Mouse (Mus musculus): Measurements from ENCODE around the gene Slc25a3. TPM values are rescaled to one million over a fixed set of nuclear protein-coding genes. Genes with fewer than 3 reads are reported as not detected.

The Slc25a3 gene
- polyA plus RNA-seq, 1 experiment from 2014 or later: 919 TPM

DNA sequence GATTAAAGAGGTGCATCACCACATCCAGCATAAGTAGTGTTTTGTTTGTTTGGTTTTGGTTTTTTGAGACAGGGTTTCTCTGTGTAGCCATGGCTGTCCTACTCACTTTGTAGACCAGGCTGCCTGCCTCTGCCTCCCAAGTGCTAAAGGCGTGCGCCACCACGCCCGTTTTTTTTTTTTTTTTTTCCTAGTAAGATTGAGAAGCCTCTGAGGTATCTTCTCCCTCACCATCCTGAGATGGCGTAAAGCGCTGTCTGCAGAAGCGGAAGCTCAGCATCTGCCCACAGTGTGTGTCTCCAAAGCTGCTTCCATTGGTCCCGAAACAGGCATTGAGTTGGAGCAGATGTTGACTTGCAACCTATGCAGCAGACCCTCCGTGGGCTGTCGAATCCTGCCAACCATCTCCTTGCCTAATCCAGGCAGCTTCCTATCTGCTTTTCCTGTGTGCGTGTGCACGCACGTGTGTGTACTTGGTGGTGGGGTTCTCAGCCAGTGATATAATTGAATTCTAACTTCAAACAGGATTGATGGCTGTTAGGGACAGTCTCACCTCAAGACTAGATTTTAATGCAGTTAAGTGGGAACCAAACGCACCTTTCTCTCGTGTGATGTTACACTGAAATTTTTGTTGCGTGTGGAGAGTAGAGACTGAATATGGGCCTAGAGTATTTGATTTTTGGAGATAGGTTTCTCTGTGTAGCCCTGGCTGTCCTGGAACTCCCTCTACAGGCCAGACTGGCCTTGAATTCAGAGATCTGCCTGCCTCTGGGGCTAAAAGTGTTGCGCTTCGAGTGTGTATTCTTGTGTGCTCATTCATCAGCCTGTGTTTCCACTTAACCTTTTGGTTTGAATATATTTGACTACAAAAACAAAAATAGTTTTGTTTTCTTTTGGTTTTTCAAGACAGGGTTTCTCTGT lies 19.7 kb upstream of the Slc25a3 start:
- no peaks in the 10 kb centered on the region for H3K27me3 ChIP-seq
- ChIA-PET CTCF (no interaction called here), POLR2A (interaction anchor here (0.7 kb wide), 2 partner anchors 68 to 89 kb away, joined by 3 read pairs; no protein-coding TSS in a partner anchor)
- ATAC-seq: no peak
- in situ Hi-C loops (cut with MboI; ENCODE audit: low pct_unique_long_range_greater_than_20kb): loop anchor here (5.0 kb wide), 2 partner anchors 61 to 411 kb away; partner anchors contain the start of genes Apaf1 and Ikbip
- DNase-seq (ENCODE audit: low read depth, low spot score): no peak
- peak; percentile 26 for TF ChIP-seq CTCF (IDR thresholded peaks at IDR 0.05)

DNA sequence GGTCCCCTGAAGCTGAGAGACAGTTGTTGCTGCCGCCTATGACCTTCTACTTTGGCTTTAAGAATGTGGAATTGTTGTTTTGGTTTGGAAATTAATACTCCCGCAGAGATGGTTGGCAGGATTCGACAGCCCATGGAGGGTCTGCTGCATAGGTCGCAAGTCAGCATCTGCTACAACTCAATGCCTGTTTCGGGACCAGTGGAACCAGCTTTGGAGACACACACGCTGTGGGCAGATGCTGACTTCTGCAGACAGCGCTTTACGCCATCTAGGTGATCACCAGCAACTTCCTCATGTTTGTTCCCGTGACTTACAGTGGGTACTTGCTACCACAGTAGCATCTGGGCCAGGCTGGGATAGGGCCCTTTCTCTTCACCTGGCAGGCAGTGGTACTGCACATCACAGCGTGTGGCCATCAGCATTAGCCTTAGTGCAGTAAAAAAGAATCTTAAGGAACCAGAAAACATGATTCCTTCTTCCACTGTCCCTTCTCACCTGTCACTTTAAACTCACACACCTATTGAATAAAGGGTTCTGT lies 18.9 kb upstream of the Slc25a3 start:
- ChIA-PET CTCF (interaction anchor here (1.0 to 1.4 kb wide), 2 partner anchors 8 to 12 kb away, joined by 3 to 9 read pairs; no protein-coding TSS in a partner anchor), POLR2A (no interaction called here)
- DNase-seq (ENCODE audit: low read depth, low spot score): no peak
- no peak for ATAC-seq
- no peaks in the 10 kb centered on the region for H3K27me3 ChIP-seq
- TF ChIP-seq CTCF (IDR thresholded peaks at IDR 0.05): no peak
- in situ Hi-C loops (cut with MboI; ENCODE audit: low pct_unique_long_range_greater_than_20kb): loop anchor here (5.0 kb wide), 2 partner anchors 60 to 410 kb away; partner anchors contain the start of genes Apaf1 and Ikbip

DNA sequence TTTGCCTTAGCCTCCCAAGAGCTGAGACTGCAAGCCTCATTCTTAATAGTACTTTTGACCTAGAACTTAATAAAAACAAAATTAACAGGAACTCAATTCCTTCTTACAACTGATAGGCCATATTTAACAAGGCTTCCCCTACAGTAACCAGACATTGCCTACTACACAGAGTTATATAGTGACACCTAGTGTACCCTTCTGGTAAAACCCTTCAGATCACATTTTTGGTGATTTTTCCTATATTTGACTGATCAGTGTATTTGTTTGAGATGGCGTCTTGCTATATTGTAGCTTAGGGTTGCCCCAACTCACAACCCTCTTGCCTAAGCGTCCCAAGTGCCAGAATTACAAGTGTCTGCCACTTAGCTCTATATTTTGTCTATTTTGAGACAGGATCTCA lies 17.7 kb upstream of the Slc25a3 start:
- TF ChIP-seq CTCF (IDR thresholded peaks at IDR 0.05): peak; percentile 59
- ATAC-seq (no peak), DNase-seq (ENCODE audit: low read depth, low spot score) (no peak)
- in situ Hi-C loops (cut with MboI; ENCODE audit: low pct_unique_long_range_greater_than_20kb): loop anchor here (5.0 kb wide), 2 partner anchors 59 to 409 kb away; partner anchors contain the start of genes Apaf1 and Ikbip
- no peaks in the 10 kb centered on the region for H3K27me3 ChIP-seq
- ChIA-PET POLR2A (interaction anchor here (0.5 kb wide), 1 partner anchor 38 kb away, joined by 3 read pairs; no protein-coding TSS in a partner anchor), CTCF (interaction anchor here (0.6 to 1.5 kb wide), 13 partner anchors 10 to 108 kb away, joined by 3 to 9 read pairs (median 4); no protein-coding TSS in a partner anchor)

DNA sequence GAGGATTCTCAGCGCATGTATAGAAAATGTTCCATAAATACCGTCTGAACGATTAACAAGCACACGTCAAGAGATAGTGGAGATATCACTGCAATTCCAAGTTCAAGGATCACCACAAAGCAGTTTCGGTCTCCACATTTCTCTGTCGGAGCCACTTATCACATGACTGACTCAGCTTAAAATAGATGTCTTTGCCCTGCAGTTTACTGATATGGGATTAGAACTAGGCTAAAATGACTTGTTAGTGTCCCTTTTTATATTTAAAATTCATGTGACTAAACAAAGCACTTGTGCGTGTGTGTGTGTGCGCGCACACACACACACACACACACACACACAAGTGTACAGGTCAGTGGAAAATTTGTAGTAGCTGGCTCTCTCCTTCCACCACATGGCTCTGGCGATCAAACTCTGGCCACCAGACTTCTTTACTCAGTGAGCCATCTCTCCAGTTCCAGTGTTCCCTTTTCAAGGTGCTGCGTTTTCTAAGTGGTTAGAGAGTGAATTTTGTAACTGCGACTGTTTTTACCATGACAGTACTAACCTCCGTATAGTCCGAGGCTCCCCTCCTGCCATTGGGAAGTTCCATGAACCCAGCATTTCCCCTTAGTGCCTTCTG lies 15.4 kb upstream of the Slc25a3 start:
- no peak for ATAC-seq
- in situ Hi-C loops (cut with MboI; ENCODE audit: low pct_unique_long_range_greater_than_20kb): no loop called here
- POLR2A ChIA-PET: no interaction called here
- no peak for DNase-seq (ENCODE audit: low read depth, low spot score)
- CTCF ChIA-PET: interaction anchor here (0.9 kb wide), 1 partner anchor 8 kb away, joined by 3 read pairs; no protein-coding TSS in a partner anchor
- H3K27me3 ChIP-seq: no peaks in the 10 kb centered on the region
- no peak for TF ChIP-seq CTCF (IDR thresholded peaks at IDR 0.05)

DNA sequence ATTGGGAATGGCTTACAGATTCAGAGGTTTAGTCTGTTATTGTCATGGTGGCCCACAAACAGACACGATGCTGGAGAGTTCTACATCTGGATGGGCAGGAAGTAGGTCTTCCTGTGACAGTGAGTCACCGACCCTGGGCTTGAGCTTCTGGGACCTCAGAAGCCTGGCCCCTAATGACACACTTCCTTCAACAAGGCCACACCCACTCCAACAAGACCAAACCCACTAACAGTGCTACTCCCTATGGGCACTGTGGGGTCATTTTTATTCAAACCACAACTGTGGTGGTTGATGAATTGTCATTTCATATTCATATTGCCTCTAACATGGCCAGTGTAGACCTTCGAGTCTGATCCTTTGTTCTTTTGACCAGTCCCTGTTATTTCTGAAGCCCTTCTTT lies 14.5 kb upstream of the Slc25a3 start:
- TF ChIP-seq CTCF (IDR thresholded peaks at IDR 0.05): no peak
- ATAC-seq (no peak), DNase-seq (ENCODE audit: low read depth, low spot score) (no peak)
- ChIA-PET POLR2A (no interaction called here), CTCF (interaction anchor here (0.9 kb wide), 1 partner anchor 9 kb away, joined by 3 read pairs; no protein-coding TSS in a partner anchor)
- no peaks in the 10 kb centered on the region for H3K27me3 ChIP-seq
- in situ Hi-C loops (cut with MboI; ENCODE audit: low pct_unique_long_range_greater_than_20kb): no loop called here

DNA sequence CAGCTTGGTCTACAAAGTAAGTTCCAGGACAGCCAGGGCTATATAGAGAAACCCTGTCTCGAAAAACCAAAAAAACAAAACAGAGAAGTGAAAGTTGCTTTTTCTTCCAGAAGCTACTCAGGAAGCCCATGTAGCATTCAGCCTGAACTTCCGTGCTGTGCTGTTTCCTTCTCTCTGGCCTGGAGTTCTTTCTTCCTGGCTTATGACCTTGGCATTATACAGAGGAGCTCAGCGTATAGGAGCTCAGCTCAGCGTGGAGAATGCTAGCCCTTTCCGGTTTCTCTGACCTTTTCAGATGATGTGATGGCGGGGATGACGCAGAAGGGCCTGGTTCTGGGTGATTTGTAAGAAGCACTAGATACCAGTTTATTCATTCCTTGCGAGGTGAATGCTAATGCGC lies 13.5 kb upstream of the Slc25a3 start:
- no peaks in the 10 kb centered on the region for H3K27me3 ChIP-seq
- ATAC-seq (no peak), DNase-seq (ENCODE audit: low read depth, low spot score) (no peak)
- in situ Hi-C loops (cut with MboI; ENCODE audit: low pct_unique_long_range_greater_than_20kb): no loop called here
- ChIA-PET POLR2A (interaction anchor here (0.6 kb wide), 1 partner anchor 65 kb away, joined by 4 read pairs; no protein-coding TSS in a partner anchor), CTCF (no interaction called here)
- TF ChIP-seq CTCF (IDR thresholded peaks at IDR 0.05): no peak

DNA sequence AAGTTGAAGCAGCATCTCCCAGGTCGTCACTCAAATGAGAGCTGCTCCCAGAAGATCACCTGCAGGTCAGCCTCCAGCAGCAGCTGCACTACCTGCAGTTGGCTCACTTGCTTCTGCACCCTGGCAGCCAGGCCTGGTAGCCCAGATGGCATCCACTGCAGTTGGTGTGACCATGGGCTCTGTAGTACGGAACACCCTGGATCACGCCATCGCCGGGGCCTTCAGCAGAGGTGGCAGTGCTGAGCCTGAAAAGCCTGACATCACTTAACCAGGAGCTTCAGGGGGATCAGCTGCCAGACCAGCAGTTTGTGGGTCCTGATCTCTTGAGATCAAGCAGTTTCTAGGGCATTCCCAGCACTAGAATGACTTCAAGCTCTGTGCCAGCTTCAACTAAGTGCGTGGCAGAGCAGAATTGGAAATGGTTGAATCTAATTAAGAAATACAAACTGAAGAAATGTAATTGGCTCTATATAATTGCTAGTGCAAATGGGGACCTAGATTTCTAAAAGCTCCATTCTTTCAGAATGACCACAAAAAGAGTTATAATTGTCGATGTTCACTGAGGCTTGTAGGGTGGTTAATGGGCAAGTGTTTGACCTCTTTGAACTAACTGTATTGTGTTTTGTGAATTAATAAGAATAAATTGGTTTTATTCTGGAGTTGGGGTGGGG lies 11.6 kb upstream of the Slc25a3 start:
- CTCF ChIA-PET: interaction anchor here (1.2 to 1.4 kb wide), 2 partner anchors 11 to 12 kb away, joined by 3 read pairs; no protein-coding TSS in a partner anchor
- TF ChIP-seq CTCF (IDR thresholded peaks at IDR 0.05): no peak
- POLR2A ChIA-PET: interaction anchor here (0.7 kb wide), 1 partner anchor 25 kb away, joined by 3 read pairs; no protein-coding TSS in a partner anchor
- DNase-seq (ENCODE audit: low read depth, low spot score) (no peak), ATAC-seq (no peak)
- in situ Hi-C loops (cut with MboI; ENCODE audit: low pct_unique_long_range_greater_than_20kb): no loop called here
- no peaks in the 10 kb centered on the region for H3K27me3 ChIP-seq

DNA sequence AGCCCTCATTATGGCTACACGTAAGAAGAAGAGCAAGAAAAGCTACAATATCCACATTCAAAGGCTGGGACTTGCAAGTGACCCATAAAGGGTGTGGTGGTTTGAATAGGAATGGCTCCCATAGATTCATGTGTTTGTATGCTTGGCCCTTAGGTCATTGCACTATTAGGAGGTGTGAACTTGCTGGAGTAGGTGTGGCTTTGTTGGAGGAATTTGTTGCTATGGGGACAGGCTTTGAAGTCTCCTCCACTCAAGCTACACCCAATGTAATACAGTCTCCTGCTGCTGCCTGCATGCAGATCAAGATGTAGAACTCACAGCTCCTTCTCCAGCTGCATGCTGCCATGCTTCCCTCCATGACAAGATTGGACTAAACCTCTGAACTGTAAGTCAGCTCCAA lies 7.7 kb upstream of the Slc25a3 start:
- ChIA-PET CTCF (interaction anchor here (0.6 to 1.4 kb wide), 4 partner anchors 10 to 59 kb away, joined by 3 to 6 read pairs (median 3); no protein-coding TSS in a partner anchor), POLR2A (interaction anchor here (1.4 kb wide), 1 partner anchor 9 kb away, joined by 3 read pairs; no protein-coding TSS in a partner anchor)
- no peak for TF ChIP-seq CTCF (IDR thresholded peaks at IDR 0.05)
- ATAC-seq (no peak), DNase-seq (ENCODE audit: low read depth, low spot score) (no peak)
- H3K27me3 ChIP-seq: no peaks in the 10 kb centered on the region
- in situ Hi-C loops (cut with MboI; ENCODE audit: low pct_unique_long_range_greater_than_20kb): no loop called here

DNA sequence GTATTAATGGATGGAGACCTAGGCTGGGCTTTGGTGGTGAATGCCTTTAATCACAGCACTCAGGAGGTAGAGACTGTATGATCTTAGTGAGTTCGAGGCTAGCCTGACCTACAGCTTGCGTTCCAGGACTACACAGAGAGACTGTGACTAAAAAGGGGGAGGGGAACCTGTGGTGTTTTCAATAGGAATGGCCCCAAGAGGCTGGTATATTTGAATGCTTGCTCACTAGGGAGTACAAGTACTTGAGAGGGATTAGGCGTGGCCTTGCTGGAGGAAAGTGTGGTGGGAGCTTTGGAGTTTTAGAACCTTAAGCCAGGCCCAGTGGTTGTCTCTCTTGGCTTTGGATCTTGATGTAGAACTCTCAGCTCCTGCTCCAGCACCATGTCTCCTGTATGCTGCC lies 6.9 kb upstream of the Slc25a3 start:
- DNase-seq (ENCODE audit: low read depth, low spot score) (no peak), ATAC-seq (no peak)
- TF ChIP-seq CTCF (IDR thresholded peaks at IDR 0.05): no peak
- H3K27me3 ChIP-seq: no peaks in the 10 kb centered on the region
- ChIA-PET POLR2A (no interaction called here), CTCF (interaction anchor here (1.2 kb wide), 1 partner anchor 11 kb away, joined by 6 read pairs; no protein-coding TSS in a partner anchor)
- in situ Hi-C loops (cut with MboI; ENCODE audit: low pct_unique_long_range_greater_than_20kb): no loop called here

Measured in Patski (cell line).